Mouse (Mus musculus) ZHBTc4 (cell line): ENCODE measurements around the gene Pkp4.

Source experiments
- DNase-seq: peaks from one replicate; pipeline ENCODE4 v3.0.0-alpha.2; 2011; ENCODE audit warnings: low read depth, low spot score

The Pkp4 gene

GRCm38 (mm10) chr2:59219997-59220789, 59.5 kb downstream of the Pkp4 start:
- no peak for DNase-seq

DNA sequence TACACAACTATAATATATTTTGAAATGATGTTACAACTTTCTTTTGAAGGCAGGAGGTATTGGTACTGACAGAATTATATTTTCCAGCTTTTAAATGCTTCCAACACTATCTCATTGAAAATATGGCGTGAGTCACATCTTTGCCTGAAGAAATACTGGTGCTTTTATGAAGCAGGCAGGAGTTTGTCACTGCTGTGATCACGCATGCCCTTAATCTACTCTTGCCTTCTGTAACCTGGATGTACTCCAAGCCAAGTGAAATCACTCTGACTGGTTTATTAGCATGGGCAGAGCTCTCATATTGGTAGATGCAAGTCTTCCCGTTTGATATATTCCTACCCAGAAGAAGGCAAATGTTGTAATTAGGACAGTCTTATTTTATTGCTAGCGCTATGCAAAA, 65.7 kb downstream of the Pkp4 start:
- no peak for DNase-seq

DNA sequence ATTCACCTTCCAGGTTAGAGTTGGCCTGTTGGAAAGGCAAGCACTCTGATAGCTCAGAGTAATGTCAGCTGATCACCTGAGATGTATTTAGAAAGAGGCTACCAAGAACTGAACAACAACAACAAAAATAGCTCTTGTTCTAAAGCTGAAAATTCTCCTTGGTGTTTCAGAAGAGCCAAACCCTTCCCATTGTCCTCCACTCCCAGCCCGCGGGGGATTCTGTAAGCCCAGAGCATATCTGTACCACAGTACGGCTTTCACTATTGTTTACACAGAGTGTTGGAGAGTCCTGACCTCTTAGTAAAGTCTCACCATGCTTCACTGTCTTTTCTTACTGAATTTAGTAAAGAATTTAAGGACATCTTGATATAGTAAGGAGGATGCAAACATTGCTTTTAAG, 66.4 kb downstream of the Pkp4 start:
- peak; percentile 74 for DNase-seq

DNA sequence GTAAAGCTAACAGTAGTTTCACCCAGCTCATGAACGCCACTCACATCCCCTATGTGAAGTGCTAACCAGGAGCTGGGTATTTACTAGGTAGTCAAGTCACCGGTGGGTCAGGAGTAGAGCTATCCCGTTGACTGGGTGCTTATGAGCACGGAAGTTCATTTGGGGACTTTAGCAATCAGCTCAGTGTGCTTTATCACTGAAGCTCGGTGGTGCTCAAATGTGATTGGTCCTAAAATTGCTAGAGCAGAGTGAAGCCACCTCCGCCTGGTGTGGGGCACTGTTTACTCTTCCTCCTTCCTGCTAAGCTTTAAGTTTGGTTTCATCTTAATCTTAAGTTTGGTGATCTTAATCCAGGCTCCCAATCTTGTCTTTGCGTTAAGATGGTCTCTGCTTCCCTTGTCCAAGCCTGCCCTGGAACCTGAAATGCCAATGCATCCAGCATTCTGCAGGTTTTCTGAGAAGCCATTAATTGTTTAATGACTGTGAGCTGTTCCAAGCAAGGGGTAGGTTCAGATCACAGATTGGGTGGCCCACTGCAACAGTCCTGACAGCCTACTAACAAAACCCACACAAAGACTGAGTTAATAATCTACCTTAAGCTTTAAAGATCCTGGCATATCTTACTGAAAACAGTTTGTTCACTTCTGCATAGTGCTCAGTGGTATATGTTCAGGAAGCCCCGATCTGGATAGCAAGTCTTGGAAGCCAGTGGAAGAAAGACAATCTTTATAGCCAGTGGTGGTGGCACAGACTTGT, 67.0 kb downstream of the Pkp4 start:
- DNase-seq: no peak

DNA sequence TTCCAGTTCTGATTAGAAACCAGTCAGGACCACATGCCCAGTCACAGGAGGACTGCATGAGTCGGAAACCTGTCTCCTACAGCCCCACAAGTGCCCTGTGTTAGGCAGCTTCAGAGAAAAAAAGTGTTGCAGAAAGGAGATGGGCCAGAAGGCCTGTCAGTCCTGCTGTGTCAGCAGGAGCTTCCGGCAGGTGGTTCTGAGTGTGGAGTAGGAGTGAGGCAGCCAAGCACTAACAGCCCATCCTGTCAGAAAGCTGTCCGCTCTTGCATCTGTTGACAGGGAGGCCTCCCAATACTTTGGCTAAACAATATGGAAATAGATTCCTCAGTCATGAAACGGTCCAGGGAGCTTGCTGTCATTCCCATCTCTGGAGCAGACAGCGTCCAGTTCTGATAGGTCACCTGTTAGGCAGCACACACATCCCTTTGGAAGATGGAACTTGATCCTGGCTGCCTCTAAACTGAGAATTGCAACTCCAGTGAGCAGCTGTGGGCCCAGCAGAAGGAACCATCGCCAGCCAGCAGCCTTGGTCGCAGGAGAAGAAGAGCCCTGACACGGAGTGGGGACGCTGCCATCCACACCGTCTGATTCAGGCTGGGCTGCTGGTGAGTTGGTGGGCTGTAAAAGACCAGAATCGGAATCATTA, 68.7 kb downstream of the Pkp4 start:
- DNase-seq: peak; percentile 49

- DNase-seq: peak; percentile 89
Measured at GRCm38 (mm10) chr2:59230656-59231055, 70.0 kb downstream of the Pkp4 start.

DNA sequence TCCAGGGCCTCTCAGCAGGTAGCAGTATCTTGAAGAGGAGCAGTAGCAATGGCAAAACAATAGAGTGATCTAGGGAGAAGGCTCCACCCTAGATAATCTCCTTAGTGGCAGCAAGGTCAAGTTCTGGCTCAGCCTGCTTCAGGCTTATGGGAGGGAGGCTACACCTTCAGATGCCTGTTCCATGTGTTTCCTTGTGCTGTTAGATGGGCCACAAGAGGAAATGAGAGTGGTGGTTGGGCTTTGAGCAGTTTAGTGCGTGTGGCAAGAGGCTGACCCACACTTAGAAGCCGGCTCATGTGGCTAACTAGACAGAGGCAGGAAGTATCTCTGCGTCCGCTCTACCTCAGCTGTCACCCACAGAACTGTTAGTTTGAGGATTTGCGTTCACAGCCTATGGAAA, 70.9 kb downstream of the Pkp4 start:
- DNase-seq: peak; percentile 95

- no peak for DNase-seq
Measured at GRCm38 (mm10) chr2:59233294-59233923, 72.8 kb downstream of the Pkp4 start.

- DNase-seq: no peak
Measured at GRCm38 (mm10) chr2:59233936-59234335, 73.3 kb downstream of the Pkp4 start.

GRCm38 (mm10) chr2:59234537-59234936, 73.9 kb downstream of the Pkp4 start:
- DNase-seq: no peak

GRCm38 (mm10) chr2:59239841-59240395, 79.3 kb downstream of the Pkp4 start:
- DNase-seq: no peak

DNA sequence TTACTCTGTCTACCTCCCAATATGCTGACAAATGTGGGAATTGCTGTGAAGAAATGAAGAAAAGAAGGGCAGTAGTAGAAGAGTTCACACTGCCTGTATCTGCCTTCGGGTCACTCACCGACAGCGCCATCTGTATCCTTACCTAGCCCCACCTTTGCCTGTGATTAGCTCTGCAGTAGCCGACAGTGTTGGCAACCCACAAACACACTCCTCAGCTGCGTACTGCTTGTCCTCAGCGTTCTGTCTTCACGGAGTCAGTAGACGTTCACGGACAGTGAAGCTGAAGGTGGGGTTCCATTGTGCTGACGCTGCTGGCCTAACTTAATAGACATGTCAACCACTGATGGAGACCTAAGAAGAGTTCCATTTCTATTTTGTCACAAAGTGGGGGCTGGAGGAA, 81.5 kb downstream of the Pkp4 start:
- DNase-seq: no peak

DNA sequence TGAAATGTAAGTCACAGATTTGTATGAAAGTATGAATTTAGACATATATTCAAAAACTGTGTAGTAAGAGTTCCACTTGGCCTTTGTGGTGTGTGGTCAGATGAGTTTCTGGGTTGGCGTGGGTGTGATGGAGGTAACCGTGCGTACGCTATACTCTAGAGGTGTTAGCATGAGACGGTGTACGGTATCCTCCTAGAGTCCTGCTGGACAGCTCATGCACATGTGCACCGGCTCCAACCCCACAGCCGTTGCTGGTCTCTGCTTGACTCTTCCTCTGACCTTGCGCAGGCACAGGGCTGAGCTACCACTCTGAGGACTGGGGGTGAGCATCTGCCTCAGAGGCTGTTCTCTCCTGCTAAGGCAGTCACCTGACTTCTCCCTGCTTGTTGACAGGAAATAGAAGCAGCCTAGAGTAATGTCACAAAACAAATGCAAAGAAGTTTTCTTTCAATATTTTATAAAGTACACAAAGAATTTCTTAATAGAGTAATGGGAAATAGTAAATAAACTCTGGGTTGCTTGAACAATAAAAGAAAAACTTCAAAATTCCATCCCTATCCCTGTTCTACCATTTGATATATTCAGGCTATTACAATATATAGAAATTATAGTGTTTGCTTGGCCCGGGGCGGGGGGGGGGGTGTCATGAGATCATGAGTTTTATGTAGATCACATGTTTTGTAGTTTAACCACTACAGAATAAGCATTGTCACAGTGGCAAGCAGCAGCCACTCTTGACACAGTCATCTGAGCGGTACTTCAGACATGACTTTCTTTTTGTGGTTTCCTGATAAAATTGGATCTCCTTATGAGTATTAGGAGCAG, 83.8 kb downstream of the Pkp4 start:
- DNase-seq: no peak

- DNase-seq: no peak
Measured at GRCm38 (mm10) chr2:59245098-59245388, 84.4 kb downstream of the Pkp4 start.

DNA sequence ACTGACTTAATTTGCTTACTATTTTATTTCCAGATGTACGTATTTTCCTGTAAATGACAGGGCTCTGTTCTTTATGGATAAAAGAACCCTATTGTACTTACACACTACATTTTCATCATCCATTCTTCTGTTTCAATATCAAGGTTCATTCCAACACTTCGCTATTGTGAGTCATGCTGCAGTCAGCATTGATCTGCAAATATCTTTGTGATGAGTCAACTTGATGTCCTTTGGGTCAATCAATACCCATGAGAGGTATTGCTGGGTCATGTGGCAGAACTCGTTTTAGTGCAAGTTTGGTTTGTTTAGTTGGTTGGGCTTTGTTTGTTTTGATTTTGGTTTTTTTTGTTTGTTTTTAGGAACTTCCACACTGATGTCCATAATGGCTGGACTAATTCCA, 88.2 kb downstream of the Pkp4 start:
- DNase-seq: no peak

- no peak for DNase-seq
Measured at GRCm38 (mm10) chr2:59252818-59253217, 92.2 kb downstream of the Pkp4 start.

DNA sequence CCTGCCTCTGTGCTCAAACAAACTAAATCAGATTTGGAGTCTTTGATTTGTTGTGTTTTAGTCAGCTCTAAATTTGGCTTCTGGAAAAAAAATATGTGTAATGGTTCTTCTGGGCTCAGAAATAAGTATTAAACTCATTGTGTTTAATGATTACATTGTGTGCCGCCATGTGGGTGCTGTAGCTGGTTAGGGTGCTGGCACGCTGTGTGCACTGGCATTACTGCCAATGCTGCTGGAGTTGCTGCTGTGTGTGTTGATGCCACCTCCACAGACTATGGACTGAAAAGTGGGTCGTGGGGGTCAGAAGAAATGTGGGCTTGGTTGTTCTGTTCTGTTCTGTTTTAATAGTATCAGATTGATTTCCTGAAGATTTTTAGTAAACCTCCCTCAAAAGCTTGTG, 92.8 kb downstream of the Pkp4 start:
- no peak for DNase-seq

GRCm38 (mm10) chr2:59258821-59259231, 98.2 kb downstream of the Pkp4 start:
- no peak for DNase-seq

- DNase-seq: no peak
Measured at GRCm38 (mm10) chr2:59259346-59259745, 98.7 kb downstream of the Pkp4 start.

DNA sequence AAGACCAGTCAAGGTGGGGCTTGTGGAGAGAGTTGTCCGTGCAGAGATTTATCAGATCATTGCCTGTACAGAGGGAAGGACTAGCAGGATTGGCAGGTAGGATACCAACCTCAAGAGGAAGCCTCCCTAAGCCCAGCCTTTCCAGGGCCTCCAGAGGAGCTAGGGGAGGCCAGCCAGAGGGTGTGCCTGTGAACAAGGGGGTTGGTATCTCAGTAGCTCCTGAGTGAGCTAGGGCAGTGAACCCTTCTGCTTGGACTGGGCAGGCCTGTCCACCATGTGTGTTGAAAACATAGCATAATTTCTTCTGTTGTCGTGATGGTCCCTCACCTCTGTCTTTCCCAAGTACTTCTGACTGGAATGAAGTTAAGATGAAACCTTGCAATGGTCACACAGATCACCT, 100.6 kb downstream of the Pkp4 start:
- no peak for DNase-seq

DNA sequence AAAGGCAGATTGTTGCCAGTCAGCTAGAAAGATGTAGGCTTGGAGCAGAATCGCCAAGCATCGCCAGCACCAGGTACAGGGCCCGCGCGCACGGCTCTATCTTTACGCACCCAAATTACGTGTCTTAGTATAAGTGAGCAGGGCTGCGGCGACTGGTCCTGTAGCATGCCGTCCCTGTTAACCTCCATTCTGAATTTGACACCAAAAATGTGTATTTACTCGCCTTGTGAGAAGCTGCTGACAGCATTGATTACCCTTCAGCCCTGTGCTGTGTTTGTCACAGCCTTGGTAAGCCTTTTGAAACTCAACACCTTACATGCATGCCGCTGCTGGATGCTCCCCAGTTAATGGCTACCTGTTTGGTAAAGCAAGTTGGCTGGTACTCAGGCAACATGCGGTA, 105.8 kb downstream of the Pkp4 start:
- DNase-seq: peak; percentile 11
